Mouse (Mus musculus) forebrain, embryonic 13.5 days (tissue): Measurements from ENCODE around the gene Slc16a10. TPM values are rescaled to one million over a fixed set of nuclear protein-coding genes. Genes with fewer than 3 reads are reported as not detected.

Experiments used
- ATAC-seq: fragments of 200-750 bp; cut with Nextera tagmentation; 2 replicates; pipeline ENCODE4 v1.8.0; 2017
- H3K27ac ChIP-seq: fragments of 300-500 bp; sonication (generic); 2 replicates; pipeline ENCODE4 v1.5.1; 2015; ENCODE audit warnings: inconsistent platforms, mild to moderate bottlenecking, moderate library complexity
- H3K27me3 ChIP-seq: fragments of 300-500 bp; sonication (generic); 2 replicates; pipeline ENCODE4 v1.6.1; 2015; ENCODE audit warnings: mild to moderate bottlenecking, inconsistent platforms
- H3K36me3 ChIP-seq: fragments of 300-500 bp; sonication (generic); 2 replicates; pipeline ENCODE4 v1.6.1; 2015; ENCODE audit warnings: mild to moderate bottlenecking, inconsistent platforms; ENCODE audit not compliant: poor library complexity, severe bottlenecking
- H3K4me1 ChIP-seq: fragments of 300-500 bp; sonication (generic); 2 replicates; pipeline ENCODE4 v1.6.1; 2015; ENCODE audit warnings: inconsistent platforms
- H3K4me2 ChIP-seq: fragments of 300-500 bp; sonication (generic); 2 replicates; pipeline ENCODE4 v1.6.1; 2015; ENCODE audit warnings: inconsistent platforms, mild to moderate bottlenecking, moderate library complexity
- H3K4me3 ChIP-seq: fragments of 300-500 bp; sonication (generic); 2 replicates; pipeline ENCODE4 v1.5.1; 2015; ENCODE audit warnings: mild to moderate bottlenecking, inconsistent platforms
- H3K9ac ChIP-seq: fragments of 300-500 bp; sonication (generic); 2 replicates; pipeline ENCODE4 v1.6.1; 2015; ENCODE audit warnings: mild to moderate bottlenecking, inconsistent platforms
- H3K9me3 ChIP-seq: fragments of 300-500 bp; sonication (generic); replicated peaks from 2 replicates; pipeline ENCODE4 v1.6.1; 2016; ENCODE audit warnings: inconsistent platforms
- WGBS: fragments of 180-500 bp; shearing (Covaris S2); methylation state at CpG from one replicate; pipeline ENCODE4 v1.1.7; 2015; 5-methylcytosine and 5-hydroxymethylcytosine counted together
- polyA plus RNA-seq: library from polyadenylated mRNA; unstranded; fragments of >200 nt; fragmentation: Nextera tagmentation; extraction: Ambion mirVana; gene quantifications from 2 replicates; pipeline ENCODE4 v1.2.1, GENCODE M21; 2015

Slc16a10 gene
- polyA plus RNA-seq, 1 experiment from 2014 or later: 3.1 TPM

GRCm38 (mm10) chr10:40146451-40146850 is 4.4 kb upstream of the Slc16a10 start:
- peaks cover 4% of the 10 kb centered on the region; the same call in 1 of the 2 replicates for H3K4me1 ChIP-seq
- ATAC-seq: no peak

GRCm38 (mm10) chr10:40144815-40145214 is 2.8 kb upstream of the Slc16a10 start:
- H3K27ac ChIP-seq: no peak overlapping the region
- peaks cover 12% of the 10 kb centered on the region; the same call in 1 of the 2 replicates for H3K27me3 ChIP-seq
- H3K36me3 ChIP-seq: no peaks in the 10 kb centered on the region
- H3K9me3 ChIP-seq: no peaks in the 10 kb centered on the region
- no peak overlapping the region for H3K9ac ChIP-seq
- 96% methylated on average over 1 of the region's 1 CpGs for WGBS
- H3K4me2 ChIP-seq: no peak overlapping the region
- H3K4me3 ChIP-seq: no peak overlapping the region
- H3K4me1 ChIP-seq: peaks cover 7% of the 10 kb centered on the region; the same call in 1 of the 2 replicates
- ATAC-seq: no peak

More at GRCm38 (mm10) chr10:40146451-40146850, 4.4 kb upstream of the Slc16a10 start:
- WGBS: 92% methylated on average over 3 of the region's 3 CpGs
- no peak overlapping the region for H3K4me2 ChIP-seq
- no peak overlapping the region for H3K9ac ChIP-seq
- H3K27me3 ChIP-seq: peaks cover 2% of the 10 kb centered on the region; the same call in 1 of the 2 replicates
- H3K36me3 ChIP-seq: no peaks in the 10 kb centered on the region
- H3K4me3 ChIP-seq: no peak overlapping the region
- no peak overlapping the region for H3K27ac ChIP-seq
- H3K9me3 ChIP-seq: no peaks in the 10 kb centered on the region

GRCm38 (mm10) chr10:40141016-40141851 is 824 bp downstream of the Slc16a10 start:
- Histone ChIP-seq H3K9me3 (no peaks in the 10 kb centered on the region), H3K4me3 (peak overlapping the region; percentile 69), H3K27ac (no peak overlapping the region), H3K4me1 (peaks cover 7% of the 10 kb centered on the region), H3K36me3 (no peaks in the 10 kb centered on the region), H3K4me2 (peak overlapping the region; percentile 88), H3K27me3 (peaks cover 14% of the 10 kb centered on the region; the same call in 1 of the 2 replicates), H3K9ac (peak overlapping the region; percentile 68)
- WGBS: 30% methylated on average over 26 of the region's 27 CpGs
- ATAC-seq: peak; percentile 2; the same call in 1 of the 2 replicates

GRCm38 (mm10) chr10:40139646-40140045 is 2.4 kb downstream of the Slc16a10 start:
- Histone ChIP-seq H3K4me2 (no peak overlapping the region), H3K9ac (no peak overlapping the region), H3K4me3 (no peak overlapping the region), H3K36me3 (no peaks in the 10 kb centered on the region), H3K9me3 (no peaks in the 10 kb centered on the region), H3K27ac (no peak overlapping the region), H3K27me3 (peaks cover 14% of the 10 kb centered on the region; the same call in 1 of the 2 replicates), H3K4me1 (peaks cover 7% of the 10 kb centered on the region)
- 88% methylated on average over 4 of the region's 4 CpGs for WGBS
- no peak for ATAC-seq

- Histone ChIP-seq H3K4me1 (no peaks in the 10 kb centered on the region; the same call in 1 of the 2 replicates), H3K9ac (no peak overlapping the region), H3K27me3 (peaks cover 9% of the 10 kb centered on the region; the same call in 1 of the 2 replicates), H3K27ac (no peak overlapping the region), H3K4me3 (no peak overlapping the region), H3K4me2 (no peak overlapping the region), H3K36me3 (no peaks in the 10 kb centered on the region), H3K9me3 (no peaks in the 10 kb centered on the region)
- no peak for ATAC-seq
- WGBS: 73% methylated on average over 9 of the region's 9 CpGs
These were observed 6.0 kb downstream of the Slc16a10 start for GRCm38 (mm10) chr10:40135807-40136778.

- H3K4me1 ChIP-seq: no peaks in the 10 kb centered on the region; the same call in 1 of the 2 replicates
- no peaks in the 10 kb centered on the region for H3K36me3 ChIP-seq
- no peak overlapping the region for H3K27ac ChIP-seq
- H3K9me3 ChIP-seq: no peaks in the 10 kb centered on the region
- no peak overlapping the region for H3K4me2 ChIP-seq
- WGBS: 88% methylated on average over 6 of the region's 6 CpGs
- ATAC-seq: no peak
- no peak overlapping the region for H3K4me3 ChIP-seq
- 0 out of 2 replicates have a peak, but pooled peaks cover 2% of the 10 kb centered on the region for H3K27me3 ChIP-seq
- H3K9ac ChIP-seq: no peak overlapping the region
These were observed 7.2 kb downstream of the Slc16a10 start for GRCm38 (mm10) chr10:40134906-40135305.

- Histone ChIP-seq H3K27me3 (no peaks in the 10 kb centered on the region), H3K36me3 (no peaks in the 10 kb centered on the region), H3K4me1 (no peaks in the 10 kb centered on the region; the same call in 1 of the 2 replicates), H3K9ac (no peak overlapping the region), H3K4me3 (no peak overlapping the region), H3K4me2 (no peak overlapping the region), H3K9me3 (no peaks in the 10 kb centered on the region), H3K27ac (no peak overlapping the region)
- no peak for ATAC-seq
- WGBS: 97% methylated on average over 1 of the region's 1 CpGs
These were observed 8.4 kb downstream of the Slc16a10 start for GRCm38 (mm10) chr10:40133636-40134035.

GRCm38 (mm10) chr10:40131690-40132418 is 10.2 kb downstream of the Slc16a10 start:
- Histone ChIP-seq H3K4me2 (no peak overlapping the region), H3K27me3 (no peaks in the 10 kb centered on the region), H3K9ac (no peak overlapping the region), H3K4me1 (no peaks in the 10 kb centered on the region), H3K4me3 (no peak overlapping the region), H3K36me3 (no peaks in the 10 kb centered on the region), H3K27ac (no peak overlapping the region), H3K9me3 (no peaks in the 10 kb centered on the region)
- WGBS: 90% methylated on average over 9 of the region's 9 CpGs
- no peak for ATAC-seq

- H3K36me3 ChIP-seq: no peaks in the 10 kb centered on the region
- no peaks in the 10 kb centered on the region for H3K4me1 ChIP-seq
- no peak for ATAC-seq
- WGBS: 95% methylated on average over 1 of the region's 1 CpGs
- H3K4me3 ChIP-seq: no peak overlapping the region
- no peak overlapping the region for H3K9ac ChIP-seq
- H3K9me3 ChIP-seq: no peaks in the 10 kb centered on the region
- no peaks in the 10 kb centered on the region for H3K27me3 ChIP-seq
- H3K4me2 ChIP-seq: no peak overlapping the region
- H3K27ac ChIP-seq: no peak overlapping the region
These were observed 11.9 kb downstream of the Slc16a10 start for GRCm38 (mm10) chr10:40130126-40130525.

- Histone ChIP-seq H3K36me3 (no peaks in the 10 kb centered on the region), H3K27ac (no peak overlapping the region), H3K9me3 (no peaks in the 10 kb centered on the region), H3K4me2 (no peak overlapping the region), H3K27me3 (no peaks in the 10 kb centered on the region), H3K9ac (no peak overlapping the region), H3K4me1 (no peaks in the 10 kb centered on the region), H3K4me3 (no peak overlapping the region)
- no peak for ATAC-seq
These were observed 12.9 kb downstream of the Slc16a10 start for GRCm38 (mm10) chr10:40129134-40129533.

GRCm38 (mm10) chr10:40128497-40128896 is 13.6 kb downstream of the Slc16a10 start:
- Histone ChIP-seq H3K4me1 (no peaks in the 10 kb centered on the region), H3K27me3 (no peaks in the 10 kb centered on the region), H3K4me2 (no peak overlapping the region), H3K9me3 (no peaks in the 10 kb centered on the region), H3K36me3 (no peaks in the 10 kb centered on the region), H3K27ac (no peak overlapping the region), H3K9ac (no peak overlapping the region), H3K4me3 (no peak overlapping the region)
- WGBS: 90% methylated on average over 7 of the region's 7 CpGs
- ATAC-seq: no peak
